Mouse (Mus musculus): ENCODE results near the gene Tm7sf2. TPM values are rescaled to one million over a fixed set of nuclear protein-coding genes. Genes with fewer than 3 reads are reported as not detected.

Tm7sf2 gene
- polyA plus RNA-seq, 1 experiment from 2014 or later: 43.7 TPM

DNA sequence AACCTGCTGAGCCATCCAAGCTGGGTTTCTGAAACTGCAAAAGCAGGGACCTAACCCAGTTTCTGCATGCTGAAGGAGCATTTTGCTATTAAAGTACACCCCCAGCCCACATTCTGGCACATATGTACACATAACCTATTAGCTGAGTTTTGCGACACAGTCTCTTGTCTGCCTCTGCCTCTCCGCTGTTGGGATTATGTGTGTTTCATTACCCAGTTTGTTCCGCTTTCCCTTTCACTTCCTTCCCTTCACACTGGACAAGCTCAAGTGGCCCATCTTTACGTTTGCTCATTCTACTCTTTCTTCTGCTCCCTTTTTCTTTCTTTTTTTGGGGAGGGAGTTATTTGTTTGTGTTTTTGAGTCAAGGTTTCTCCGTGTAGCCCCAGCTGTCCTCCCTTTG, 5.7 kb upstream of the Tm7sf2 start:
- H3K4me1 ChIP-seq (ENCODE audit: control insufficient read depth, insufficient read depth, low read length): peaks cover 8% of the 10 kb centered on the region
- no peak overlapping the region for H3K4me2 ChIP-seq (ENCODE audit: low read length)
- no peak for ATAC-seq (ENCODE audit: low FRiP score, low TSS enrichment)
- H3K9ac ChIP-seq (replicated peaks; ENCODE audit: low read length): no peak overlapping the region
- H3K27me3 ChIP-seq (ENCODE audit: control insufficient read depth, insufficient read depth, low read length): no peaks in the 10 kb centered on the region
- no peak overlapping the region for H3K27ac ChIP-seq (replicated peaks; ENCODE audit: low read depth, low read length)
- no peak for DNase-seq
- H3K9me3 ChIP-seq (ENCODE audit: control insufficient read depth, low read length): no peaks in the 10 kb centered on the region
- peaks cover 43% of the 10 kb centered on the region for H3K36me3 ChIP-seq (ENCODE audit: control insufficient read depth, insufficient read depth, low read length)
- H3K4me3 ChIP-seq (replicated peaks; ENCODE audit: low read depth, low read length): no peak overlapping the region
- WGBS: 96% methylated on average over 5 of the region's 5 CpGs

DNA sequence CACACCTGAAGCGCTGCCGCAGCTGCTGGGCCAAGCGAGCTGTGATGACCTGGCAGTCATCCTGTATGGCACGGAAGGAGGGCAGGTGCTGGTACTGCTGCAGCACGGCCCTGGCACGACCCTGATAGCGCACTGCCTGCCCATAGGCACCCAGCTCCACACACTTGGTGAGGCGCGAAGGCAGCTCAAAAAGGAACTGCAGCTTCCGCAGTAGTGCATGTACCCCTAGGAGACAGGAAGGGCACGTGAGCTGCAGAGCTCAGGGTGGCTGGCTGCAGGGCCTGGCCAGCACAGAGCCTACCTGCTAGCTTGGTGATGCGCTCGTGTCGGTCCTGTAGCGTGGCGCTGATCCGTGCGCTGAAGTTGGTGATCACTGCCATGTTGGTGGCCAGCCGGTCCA, 3.1 kb upstream of the Tm7sf2 start:
- no peak for DNase-seq
- H3K9ac ChIP-seq (replicated peaks; ENCODE audit: low read length): no peak overlapping the region
- ATAC-seq (ENCODE audit: low FRiP score, low TSS enrichment): no peak
- 94% methylated on average over 19 of the region's 19 CpGs for WGBS
- peaks cover 15% of the 10 kb centered on the region for H3K4me1 ChIP-seq (ENCODE audit: control insufficient read depth, insufficient read depth, low read length)
- H3K9me3 ChIP-seq (ENCODE audit: control insufficient read depth, low read length): no peaks in the 10 kb centered on the region
- peaks cover 46% of the 10 kb centered on the region for H3K36me3 ChIP-seq (ENCODE audit: control insufficient read depth, insufficient read depth, low read length)
- H3K4me2 ChIP-seq (ENCODE audit: low read length): no peak overlapping the region
- no peaks in the 10 kb centered on the region for H3K27me3 ChIP-seq (ENCODE audit: control insufficient read depth, insufficient read depth, low read length)
- no peak overlapping the region for H3K4me3 ChIP-seq (replicated peaks; ENCODE audit: low read depth, low read length)
- H3K27ac ChIP-seq (replicated peaks; ENCODE audit: low read depth, low read length): no peak overlapping the region

DNA sequence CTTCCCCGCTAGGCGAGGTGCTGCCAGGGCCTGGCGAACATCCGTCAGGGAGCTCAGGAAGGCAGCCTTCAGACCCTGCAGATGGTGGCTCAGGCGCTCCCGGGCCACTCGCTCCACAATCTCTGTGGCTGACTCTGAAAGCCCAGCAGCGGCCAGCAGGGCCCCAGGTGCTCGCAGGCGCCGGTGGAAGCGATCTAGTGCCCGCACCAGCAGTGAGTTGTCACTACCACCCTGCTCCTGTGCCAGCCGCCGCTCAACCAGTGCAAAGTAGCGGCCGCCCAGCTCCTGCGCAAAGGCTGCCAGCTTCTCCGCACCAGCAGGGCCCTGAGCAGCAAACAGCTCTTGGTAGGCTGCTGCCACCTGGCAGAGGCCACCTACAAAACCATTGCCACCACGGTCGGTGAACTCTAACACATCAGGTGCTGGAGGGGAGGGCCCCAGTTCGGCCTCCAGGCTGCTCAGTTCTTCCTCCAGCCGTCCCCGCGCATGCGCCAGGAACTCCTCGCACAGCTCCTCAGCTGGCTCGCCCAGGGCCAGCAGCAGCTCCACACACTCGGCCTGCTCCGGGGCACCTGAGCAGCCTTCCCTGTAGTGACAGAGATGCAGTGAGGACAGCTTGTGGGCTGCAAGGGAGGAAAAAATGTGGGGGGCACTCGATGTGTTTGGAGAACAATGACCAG, 2.5 kb upstream of the Tm7sf2 start:
- Histone ChIP-seq H3K4me2 (ENCODE audit: low read length) (no peak overlapping the region), H3K4me1 (ENCODE audit: control insufficient read depth, insufficient read depth, low read length) (peaks cover 14% of the 10 kb centered on the region), H3K4me3 (replicated peaks; ENCODE audit: low read depth, low read length) (no peak overlapping the region), H3K9me3 (ENCODE audit: control insufficient read depth, low read length) (no peaks in the 10 kb centered on the region), H3K27me3 (ENCODE audit: control insufficient read depth, insufficient read depth, low read length) (no peaks in the 10 kb centered on the region), H3K9ac (replicated peaks; ENCODE audit: low read length) (no peak overlapping the region), H3K27ac (replicated peaks; ENCODE audit: low read depth, low read length) (no peak overlapping the region), H3K36me3 (ENCODE audit: control insufficient read depth, insufficient read depth, low read length) (peaks cover 46% of the 10 kb centered on the region)
- no peak for DNase-seq
- 93% methylated on average over 31 of the region's 31 CpGs for WGBS
- no peak for ATAC-seq (ENCODE audit: low FRiP score, low TSS enrichment)

- H3K27me3 ChIP-seq (ENCODE audit: control insufficient read depth, insufficient read depth, low read length): no peaks in the 10 kb centered on the region
- no peak overlapping the region for H3K27ac ChIP-seq (replicated peaks; ENCODE audit: low read depth, low read length)
- no peak for ATAC-seq (ENCODE audit: low FRiP score, low TSS enrichment)
- 93% methylated on average over 10 of the region's 10 CpGs for WGBS
- no peak overlapping the region for H3K9ac ChIP-seq (replicated peaks; ENCODE audit: low read length)
- no peak overlapping the region for H3K4me2 ChIP-seq (ENCODE audit: low read length)
- no peak overlapping the region for H3K4me3 ChIP-seq (replicated peaks; ENCODE audit: low read depth, low read length)
- peaks cover 14% of the 10 kb centered on the region for H3K4me1 ChIP-seq (ENCODE audit: control insufficient read depth, insufficient read depth, low read length)
- no peak for DNase-seq
- H3K36me3 ChIP-seq (ENCODE audit: control insufficient read depth, insufficient read depth, low read length): peaks cover 43% of the 10 kb centered on the region
- H3K9me3 ChIP-seq (ENCODE audit: control insufficient read depth, low read length): no peaks in the 10 kb centered on the region
Measured at GRCm38 (mm10) chr19:6069851-6070250, 1.7 kb upstream of the Tm7sf2 start.

DNA sequence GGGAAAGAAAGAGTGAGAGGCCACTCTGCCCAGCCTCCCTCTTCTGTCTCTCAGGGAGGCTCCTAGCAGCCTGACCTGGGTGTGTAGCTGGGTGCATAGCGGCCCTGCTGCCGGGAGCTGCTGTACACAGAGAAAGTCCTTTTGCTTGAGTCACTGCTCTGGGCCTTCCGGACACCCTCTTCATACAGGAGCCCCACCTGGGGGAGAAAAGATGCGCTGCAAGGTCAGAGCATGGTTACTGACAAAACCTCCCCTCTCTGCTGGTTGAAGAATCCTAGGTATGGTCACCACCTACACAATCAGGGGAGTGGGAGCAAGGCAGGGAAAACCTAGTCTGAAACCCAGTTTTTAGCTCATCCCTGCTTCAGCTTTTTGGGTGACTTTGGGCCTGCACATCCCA, 778 bp upstream of the Tm7sf2 start:
- Histone ChIP-seq H3K4me1 (ENCODE audit: control insufficient read depth, insufficient read depth, low read length) (peaks cover 14% of the 10 kb centered on the region), H3K36me3 (ENCODE audit: control insufficient read depth, insufficient read depth, low read length) (peaks cover 41% of the 10 kb centered on the region), H3K9me3 (ENCODE audit: control insufficient read depth, low read length) (no peaks in the 10 kb centered on the region), H3K27ac (replicated peaks; ENCODE audit: low read depth, low read length) (no peak overlapping the region), H3K4me2 (ENCODE audit: low read length) (no peak overlapping the region), H3K4me3 (replicated peaks; ENCODE audit: low read depth, low read length) (no peak overlapping the region), H3K9ac (replicated peaks; ENCODE audit: low read length) (no peak overlapping the region), H3K27me3 (ENCODE audit: control insufficient read depth, insufficient read depth, low read length) (no peaks in the 10 kb centered on the region)
- 79% methylated on average over 4 of the region's 4 CpGs for WGBS
- DNase-seq: no peak
- no peak for ATAC-seq (ENCODE audit: low FRiP score, low TSS enrichment)

- under 1% methylated on average over 30 of the region's 30 CpGs for WGBS
- DNase-seq (peak; percentile 93), ATAC-seq (ENCODE audit: low FRiP score, low TSS enrichment) (peak; percentile 67)
- H3K9ac ChIP-seq (replicated peaks; ENCODE audit: low read length): peak overlapping the region; percentile 70
- H3K9me3 ChIP-seq (ENCODE audit: control insufficient read depth, low read length): no peaks in the 10 kb centered on the region
- H3K4me1 ChIP-seq (ENCODE audit: control insufficient read depth, insufficient read depth, low read length): peaks cover 26% of the 10 kb centered on the region
- H3K4me3 ChIP-seq (replicated peaks; ENCODE audit: low read depth, low read length): peak overlapping the region; percentile 58
- H3K4me2 ChIP-seq (ENCODE audit: low read length): peak overlapping the region; percentile 94
- H3K36me3 ChIP-seq (ENCODE audit: control insufficient read depth, insufficient read depth, low read length): peaks cover 31% of the 10 kb centered on the region
- peak overlapping the region; percentile 90 for H3K27ac ChIP-seq (replicated peaks; ENCODE audit: low read depth, low read length)
- H3K27me3 ChIP-seq (ENCODE audit: control insufficient read depth, insufficient read depth, low read length): no peaks in the 10 kb centered on the region
Measured at GRCm38 (mm10) chr19:6067011-6067723, 1.0 kb downstream of the Tm7sf2 start.

DNA sequence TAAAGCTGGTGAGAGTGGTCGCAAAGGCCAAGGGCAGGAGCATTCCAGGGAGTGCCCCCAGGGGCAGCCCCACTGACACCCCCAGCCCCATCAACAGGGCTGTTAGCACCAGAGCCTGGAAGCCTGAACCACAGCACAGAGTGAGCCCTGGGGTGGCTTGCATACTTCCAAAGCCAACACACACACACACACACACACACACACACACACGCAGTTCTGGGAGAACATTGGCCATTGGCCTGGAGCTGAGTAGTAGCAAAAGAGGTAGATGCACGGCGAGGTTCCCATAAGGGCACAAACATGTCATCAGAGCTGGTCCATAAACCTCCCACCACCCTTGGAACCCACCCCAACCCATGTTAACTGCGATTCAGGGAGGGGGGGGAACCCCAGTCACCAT, 1.6 kb downstream of the Tm7sf2 start:
- peaks cover 30% of the 10 kb centered on the region for H3K36me3 ChIP-seq (ENCODE audit: control insufficient read depth, insufficient read depth, low read length)
- peak overlapping the region; percentile 58 for H3K4me3 ChIP-seq (replicated peaks; ENCODE audit: low read depth, low read length)
- no peaks in the 10 kb centered on the region for H3K27me3 ChIP-seq (ENCODE audit: control insufficient read depth, insufficient read depth, low read length)
- WGBS: 34% methylated on average over 5 of the region's 5 CpGs
- peak; percentile 31 for DNase-seq
- H3K9ac ChIP-seq (replicated peaks; ENCODE audit: low read length): peak overlapping the region; percentile 70
- peaks cover 30% of the 10 kb centered on the region for H3K4me1 ChIP-seq (ENCODE audit: control insufficient read depth, insufficient read depth, low read length)
- peak overlapping the region; percentile 94 for H3K4me2 ChIP-seq (ENCODE audit: low read length)
- no peak for ATAC-seq (ENCODE audit: low FRiP score, low TSS enrichment)
- H3K9me3 ChIP-seq (ENCODE audit: control insufficient read depth, low read length): no peaks in the 10 kb centered on the region
- peak overlapping the region; percentile 90 for H3K27ac ChIP-seq (replicated peaks; ENCODE audit: low read depth, low read length)

DNA sequence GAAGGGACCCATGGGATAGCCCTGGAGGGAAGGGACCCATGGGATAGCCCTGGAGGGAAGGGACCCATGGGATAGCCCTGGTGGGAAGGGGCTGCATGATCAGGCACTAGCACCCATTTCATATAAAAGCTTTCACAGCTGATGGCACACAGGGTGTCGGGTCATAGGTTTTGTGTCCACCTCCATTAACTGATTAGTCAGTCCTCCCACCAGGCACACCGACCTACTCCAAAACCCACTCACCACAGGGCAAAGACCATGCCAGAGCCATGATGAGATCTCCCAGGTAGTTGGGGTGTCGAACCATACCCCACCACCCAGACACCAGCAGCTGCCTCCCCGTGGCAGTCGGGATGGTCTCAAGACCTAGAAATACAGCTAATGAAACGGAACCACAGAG, 5.1 kb downstream of the Tm7sf2 start:
- Histone ChIP-seq H3K4me3 (replicated peaks; ENCODE audit: low read depth, low read length) (no peak overlapping the region), H3K4me2 (ENCODE audit: low read length) (peak overlapping the region; percentile 100; the same call in 1 of the 2 replicates), H3K36me3 (ENCODE audit: control insufficient read depth, insufficient read depth, low read length) (peaks cover 7% of the 10 kb centered on the region), H3K9ac (replicated peaks; ENCODE audit: low read length) (no peak overlapping the region), H3K9me3 (ENCODE audit: control insufficient read depth, low read length) (no peaks in the 10 kb centered on the region), H3K27me3 (ENCODE audit: control insufficient read depth, insufficient read depth, low read length) (no peaks in the 10 kb centered on the region), H3K27ac (replicated peaks; ENCODE audit: low read depth, low read length) (no peak overlapping the region), H3K4me1 (ENCODE audit: control insufficient read depth, insufficient read depth, low read length) (peaks cover 32% of the 10 kb centered on the region)
- DNase-seq (no peak), ATAC-seq (ENCODE audit: low FRiP score, low TSS enrichment) (no peak)
- WGBS: 96% methylated on average over 6 of the region's 6 CpGs

DNA sequence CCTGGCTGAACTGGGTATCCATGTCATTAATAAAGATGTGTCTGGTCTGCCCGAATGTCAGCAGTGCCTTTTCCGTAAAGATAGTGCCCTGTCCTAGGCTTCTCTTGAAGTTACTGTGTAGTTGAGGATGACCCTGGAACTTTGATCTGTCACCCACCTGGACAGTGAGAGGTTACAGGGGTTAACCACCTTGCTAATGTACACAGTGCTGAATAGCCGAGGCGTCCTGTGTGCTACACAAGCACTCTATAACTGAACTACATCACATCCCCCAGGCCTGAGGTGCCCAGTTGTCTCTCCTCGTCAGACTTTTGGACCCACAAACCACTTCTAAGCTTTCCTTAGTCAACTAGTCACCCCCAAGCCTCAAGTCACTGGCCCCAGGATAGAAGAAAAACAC, 5.8 kb downstream of the Tm7sf2 start:
- Histone ChIP-seq H3K4me1 (ENCODE audit: control insufficient read depth, insufficient read depth, low read length) (peaks cover 31% of the 10 kb centered on the region), H3K36me3 (ENCODE audit: control insufficient read depth, insufficient read depth, low read length) (peaks cover 7% of the 10 kb centered on the region), H3K27ac (replicated peaks; ENCODE audit: low read depth, low read length) (peak overlapping the region; percentile 89; the same call in 1 of the 2 replicates), H3K27me3 (ENCODE audit: control insufficient read depth, insufficient read depth, low read length) (no peaks in the 10 kb centered on the region), H3K9me3 (ENCODE audit: control insufficient read depth, low read length) (no peaks in the 10 kb centered on the region), H3K9ac (replicated peaks; ENCODE audit: low read length) (peak overlapping the region; percentile 91; the same call in 1 of the 2 replicates), H3K4me3 (replicated peaks; ENCODE audit: low read depth, low read length) (peak overlapping the region; percentile 77), H3K4me2 (ENCODE audit: low read length) (peak overlapping the region; percentile 100)
- DNase-seq (no peak), ATAC-seq (ENCODE audit: low FRiP score, low TSS enrichment) (no peak)
- WGBS: 70% methylated on average over 5 of the region's 5 CpGs
